Mouse (Mus musculus) liver, postnatal 0 days (tissue): ENCODE results near the gene Fcgr3.

Source experiments
- CTCF ChIP-seq: sonication (generic); IDR thresholded peaks from 2 replicates; pipeline ENCODE4 v1.5.1; 2016; ENCODE audit warnings: antibody characterized with exemption, low read depth
- EP300 ChIP-seq: IDR thresholded peaks from 2 replicates; pipeline ENCODE4 v1.6.1; 2016; ENCODE audit warnings: antibody characterized with exemption, low read depth, mild to moderate bottlenecking

GRCm38 (mm10) chr1:171101733-171102546 lies 37.2 kb upstream of the Fcgr3 start:
- no peak for TF ChIP-seq EP300
- peak; percentile 43; the same call in 1 of the 2 replicates for TF ChIP-seq CTCF
